Mouse (Mus musculus): ENCODE measurements around the gene Pcsk4. TPM values are rescaled to one million over a fixed set of nuclear protein-coding genes. Genes with fewer than 3 reads are reported as not detected.
A peak's percentile ranks its signal among the peaks of the same experiment; 100 is the strongest.

Pcsk4 gene
- 3.4 and 4.0 TPM in 2 replicates for polyA plus RNA-seq (2015; fragmentation: Nextera tagmentation; extraction: Ambion mirVana)

DNA sequence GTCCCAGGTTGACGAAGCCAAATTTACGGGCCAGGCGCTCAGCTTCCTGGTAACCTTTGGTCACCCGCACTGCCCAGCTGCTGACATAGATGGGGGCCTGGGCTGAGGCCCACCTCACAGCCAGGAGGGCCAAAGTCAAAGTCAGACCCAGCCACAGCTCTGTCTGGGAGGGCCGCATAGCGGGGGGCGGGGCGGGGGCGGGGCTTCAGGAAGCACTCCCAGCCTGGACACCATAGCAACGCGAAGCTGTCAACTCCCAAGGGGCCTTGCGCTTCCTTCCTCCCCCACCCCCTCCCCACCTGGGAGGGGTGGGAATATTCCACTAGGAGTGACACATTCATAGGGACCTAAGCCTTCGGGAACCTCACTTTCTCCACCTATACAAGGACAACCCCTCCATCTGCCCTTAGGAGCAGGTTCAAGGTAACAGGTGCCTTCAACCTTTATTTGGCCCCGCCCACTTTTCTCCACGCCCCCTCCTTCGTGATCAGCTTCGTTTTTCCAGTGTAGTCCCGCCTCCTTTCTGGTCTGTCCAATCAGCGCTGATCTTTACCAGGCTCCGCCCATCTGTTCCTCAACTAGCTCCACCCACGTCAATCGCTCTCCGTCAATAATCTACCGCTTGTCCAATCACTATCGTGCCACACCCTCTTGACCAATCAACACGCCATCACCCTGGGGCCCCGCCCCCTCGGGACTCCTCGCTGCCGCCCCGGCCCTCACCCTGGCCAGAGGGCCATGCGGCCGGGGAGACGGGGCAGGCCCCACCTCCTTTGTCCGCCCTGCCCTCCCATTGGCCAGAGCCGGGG, at the start of gene Pcsk4, which contains the start of gene Reep6:
Gene Pcsk4 (minus strand): TSS at position 226 of the 809 bp plus-strand sequence.
Gene Reep6 (plus strand): TSS at position 681 of the 809 bp plus-strand sequence.
- Histone ChIP-seq H3K9ac (peak within 1 kb of the TSS; percentile 49), H3K4me1 (peaks cover 30% of the 10 kb centered on the region), H3K4me2 (peak within 1 kb of the TSS; percentile 98), H3K9me3 (no peaks in the 10 kb centered on the region), H3K36me3 (no peaks in the 10 kb centered on the region), H3K27ac (peak within 1 kb of the TSS; percentile 43; the same call in 1 of the 2 replicates), H3K27me3 (peaks cover 14% of the 10 kb centered on the region; the same call in 1 of the 2 replicates), H3K4me3 (peak within 1 kb of the TSS; percentile 53)
- peak; percentile 95 for ATAC-seq (ENCODE audit: borderline replicate concordance, extremely low read depth, low FRiP score, low TSS enrichment)
- 5% methylated on average over 36 of the region's 36 CpGs for WGBS

DNA sequence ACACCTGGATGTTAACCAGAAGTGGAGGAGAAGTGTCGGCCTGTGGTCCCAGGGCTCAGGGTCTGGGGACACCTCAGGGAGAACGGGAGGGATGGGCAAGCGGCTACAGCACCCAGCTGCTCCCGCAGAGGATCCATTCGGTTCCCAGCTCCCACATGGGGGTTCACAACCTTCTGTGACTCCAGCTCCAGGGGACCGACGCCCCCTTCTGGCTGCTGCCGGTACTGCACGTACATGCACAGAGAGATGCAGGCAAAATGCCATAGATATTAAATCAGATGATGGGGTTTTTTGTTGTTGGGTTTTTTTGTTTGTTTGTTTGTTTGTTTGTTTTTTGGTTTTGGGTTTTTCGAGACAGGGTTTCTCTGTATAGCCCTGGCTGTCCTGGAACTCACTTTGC, 48.4 kb upstream of the Pcsk4 start:
- Histone ChIP-seq H3K27ac (no peak overlapping the region), H3K4me3 (no peak overlapping the region), H3K9me3 (no peaks in the 10 kb centered on the region), H3K4me2 (no peak overlapping the region), H3K4me1 (no peaks in the 10 kb centered on the region), H3K27me3 (no peaks in the 10 kb centered on the region), H3K36me3 (peaks cover 28% of the 10 kb centered on the region), H3K9ac (no peak overlapping the region)
- WGBS = 43% methylated on average over 10 of the region's 10 CpGs
- no peak for ATAC-seq (ENCODE audit: borderline replicate concordance, extremely low read depth, low FRiP score, low TSS enrichment)

DNA sequence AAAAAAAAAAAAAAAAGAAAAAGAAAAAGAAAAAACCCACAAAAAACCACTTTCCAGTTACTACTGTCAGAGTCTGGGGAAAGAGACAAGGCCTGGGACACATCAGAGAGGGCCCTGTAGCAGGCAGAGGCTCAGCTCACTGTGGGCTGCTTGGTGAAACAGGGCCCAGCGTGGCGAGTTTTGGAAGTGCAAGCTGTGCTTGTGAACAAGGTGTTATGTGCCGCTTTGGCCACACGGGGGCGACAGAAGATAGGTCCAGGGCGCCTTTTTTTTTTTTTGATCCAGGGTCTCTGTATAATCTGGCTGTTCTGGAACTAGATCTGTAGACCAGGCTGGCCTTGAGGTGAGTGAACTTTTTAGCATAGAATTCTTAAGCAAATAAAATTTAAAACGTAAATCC, 46.9 kb upstream of the Pcsk4 start:
- Histone ChIP-seq H3K9ac (no peak overlapping the region), H3K4me1 (peaks cover 9% of the 10 kb centered on the region; the same call in 1 of the 2 replicates), H3K27ac (no peak overlapping the region), H3K4me3 (no peak overlapping the region), H3K36me3 (peaks cover 15% of the 10 kb centered on the region), H3K27me3 (no peaks in the 10 kb centered on the region), H3K4me2 (no peak overlapping the region), H3K9me3 (no peaks in the 10 kb centered on the region)
- no peak for ATAC-seq (ENCODE audit: borderline replicate concordance, extremely low read depth, low FRiP score, low TSS enrichment)
- 4% methylated on average over 7 of the region's 7 CpGs for WGBS

GRCm38 (mm10) chr10:80374063-80374462, 44.8 kb upstream of the Pcsk4 start:
- 25% methylated on average over 6 of the region's 6 CpGs for WGBS

GRCm38 (mm10) chr10:80372706-80373105, 43.4 kb upstream of the Pcsk4 start:
- Histone ChIP-seq H3K27ac (no peak overlapping the region), H3K36me3 (no peaks in the 10 kb centered on the region), H3K9me3 (no peaks in the 10 kb centered on the region), H3K27me3 (no peaks in the 10 kb centered on the region), H3K4me3 (no peak overlapping the region), H3K4me1 (peaks cover 9% of the 10 kb centered on the region; the same call in 1 of the 2 replicates), H3K4me2 (no peak overlapping the region), H3K9ac (no peak overlapping the region)
- WGBS = 79% methylated on average over 6 of the region's 6 CpGs
- no peak for ATAC-seq (ENCODE audit: borderline replicate concordance, extremely low read depth, low FRiP score, low TSS enrichment)

More at GRCm38 (mm10) chr10:80374063-80374462, 44.8 kb upstream of the Pcsk4 start:
- Histone ChIP-seq H3K4me3 (no peak overlapping the region), H3K4me2 (no peak overlapping the region), H3K27ac (no peak overlapping the region), H3K9me3 (no peaks in the 10 kb centered on the region), H3K4me1 (peaks cover 9% of the 10 kb centered on the region; the same call in 1 of the 2 replicates), H3K36me3 (no peaks in the 10 kb centered on the region), H3K9ac (no peak overlapping the region), H3K27me3 (no peaks in the 10 kb centered on the region)
- ATAC-seq (ENCODE audit: borderline replicate concordance, extremely low read depth, low FRiP score, low TSS enrichment) = no peak

DNA sequence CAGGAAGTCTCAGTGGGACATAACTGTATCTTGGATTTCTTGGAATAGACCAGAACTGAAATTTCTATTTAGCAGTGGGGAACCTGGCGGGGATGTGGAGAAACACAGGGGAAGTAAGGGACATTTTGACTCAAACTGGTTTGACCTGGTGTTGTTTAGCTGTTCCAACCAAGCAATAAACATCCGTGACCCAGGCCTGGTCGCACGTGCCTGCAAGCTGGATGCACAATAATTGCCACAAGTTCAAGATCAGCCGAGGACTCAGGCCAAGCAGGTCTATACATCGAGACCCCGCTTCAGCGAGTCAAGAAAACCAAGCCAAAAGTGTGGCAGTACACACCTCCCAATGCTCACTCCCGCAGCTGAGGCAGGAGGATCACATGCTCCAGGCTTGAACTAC, 42.7 kb upstream of the Pcsk4 start:
- no peak overlapping the region for H3K4me2 ChIP-seq
- H3K27ac ChIP-seq = no peak overlapping the region; the same call in 1 of the 2 replicates
- no peak overlapping the region for H3K4me3 ChIP-seq
- H3K9ac ChIP-seq = no peak overlapping the region
- H3K9me3 ChIP-seq = no peaks in the 10 kb centered on the region
- ATAC-seq (ENCODE audit: borderline replicate concordance, extremely low read depth, low FRiP score, low TSS enrichment) = no peak
- H3K4me1 ChIP-seq = peaks cover 9% of the 10 kb centered on the region; the same call in 1 of the 2 replicates
- H3K36me3 ChIP-seq = no peaks in the 10 kb centered on the region
- WGBS = 50% methylated on average over 9 of the region's 9 CpGs
- no peaks in the 10 kb centered on the region for H3K27me3 ChIP-seq

DNA sequence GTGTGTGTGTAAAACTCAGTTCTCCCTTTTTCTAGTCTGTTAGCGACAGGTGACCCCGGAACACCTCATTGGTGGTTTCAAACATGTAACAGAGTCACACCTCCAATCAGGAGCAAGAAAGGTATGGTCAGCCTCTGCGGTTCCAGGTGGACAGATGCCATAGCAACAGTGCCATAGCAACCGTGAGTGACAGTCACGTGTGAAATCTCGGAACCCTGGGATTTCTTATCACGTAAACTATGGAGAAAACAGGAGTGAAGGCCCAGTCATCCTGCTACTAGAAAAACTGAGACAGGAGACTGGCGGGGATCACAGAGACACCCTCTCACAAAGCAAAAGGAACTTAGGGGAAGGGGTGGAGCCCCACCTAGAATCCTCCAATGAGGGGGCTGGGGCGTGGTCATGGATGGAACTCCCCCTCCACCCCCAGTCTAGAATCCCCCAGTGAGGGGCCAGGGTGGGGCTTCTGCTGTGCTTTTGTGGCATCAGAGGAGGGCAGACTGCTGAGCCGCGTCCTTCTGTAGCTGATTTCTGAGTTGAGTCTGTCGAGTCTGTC, 42.2 kb upstream of the Pcsk4 start:
- H3K4me2 ChIP-seq = peak overlapping the region; percentile 34
- H3K4me3 ChIP-seq = peak overlapping the region; percentile 29
- no peak overlapping the region for H3K9ac ChIP-seq
- H3K36me3 ChIP-seq = no peaks in the 10 kb centered on the region
- peak; percentile 63 for ATAC-seq (ENCODE audit: borderline replicate concordance, extremely low read depth, low FRiP score, low TSS enrichment)
- no peaks in the 10 kb centered on the region for H3K9me3 ChIP-seq
- under 1% methylated on average over 12 of the region's 12 CpGs for WGBS
- no peak overlapping the region; the same call in 1 of the 2 replicates for H3K27ac ChIP-seq
- H3K27me3 ChIP-seq = no peaks in the 10 kb centered on the region
- H3K4me1 ChIP-seq = peaks cover 9% of the 10 kb centered on the region; the same call in 1 of the 2 replicates

GRCm38 (mm10) chr10:80369995-80370747, 40.9 kb upstream of the Pcsk4 start:
- H3K27me3 ChIP-seq = peaks cover 6% of the 10 kb centered on the region; the same call in 1 of the 2 replicates
- WGBS = 73% methylated on average over 21 of the region's 21 CpGs
- no peaks in the 10 kb centered on the region for H3K9me3 ChIP-seq
- H3K4me2 ChIP-seq = no peak overlapping the region
- H3K27ac ChIP-seq = no peak overlapping the region
- H3K4me3 ChIP-seq = no peak overlapping the region
- H3K4me1 ChIP-seq = peaks cover 9% of the 10 kb centered on the region; the same call in 1 of the 2 replicates
- no peak for ATAC-seq (ENCODE audit: borderline replicate concordance, extremely low read depth, low FRiP score, low TSS enrichment)
- no peak overlapping the region for H3K9ac ChIP-seq
- no peaks in the 10 kb centered on the region for H3K36me3 ChIP-seq

DNA sequence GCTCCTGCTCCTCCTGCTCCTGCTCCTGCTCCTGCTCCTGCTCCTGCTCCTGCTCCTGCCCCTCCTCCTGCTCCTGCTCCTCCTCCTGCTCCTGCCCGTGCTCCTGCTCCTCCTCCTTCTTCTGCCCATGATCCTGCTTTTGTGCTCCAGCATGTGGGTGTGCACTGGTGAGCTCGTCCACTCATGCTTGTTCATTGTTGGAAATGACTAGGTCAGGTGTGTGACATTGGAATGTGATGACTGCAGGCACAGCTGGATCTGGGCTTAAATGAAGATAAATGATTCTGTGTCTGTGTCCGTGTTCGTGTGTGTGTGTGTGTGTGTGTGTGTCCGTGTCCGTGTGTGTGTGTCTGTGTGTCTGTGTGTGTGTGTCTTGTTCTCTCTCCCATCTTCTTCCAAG, 39.1 kb upstream of the Pcsk4 start:
- Histone ChIP-seq H3K27ac (no peak overlapping the region), H3K4me3 (no peak overlapping the region), H3K9ac (no peak overlapping the region), H3K36me3 (no peaks in the 10 kb centered on the region), H3K27me3 (peaks cover 6% of the 10 kb centered on the region; the same call in 1 of the 2 replicates), H3K9me3 (no peaks in the 10 kb centered on the region), H3K4me1 (peaks cover 9% of the 10 kb centered on the region; the same call in 1 of the 2 replicates), H3K4me2 (no peak overlapping the region)
- 86% methylated on average over 6 of the region's 6 CpGs for WGBS
- no peak for ATAC-seq (ENCODE audit: borderline replicate concordance, extremely low read depth, low FRiP score, low TSS enrichment)

- H3K27ac ChIP-seq = no peak overlapping the region
- peaks cover 9% of the 10 kb centered on the region; the same call in 1 of the 2 replicates for H3K4me1 ChIP-seq
- 48% methylated on average over 5 of the region's 5 CpGs for WGBS
- H3K4me3 ChIP-seq = no peak overlapping the region
- no peak overlapping the region for H3K4me2 ChIP-seq
- H3K9ac ChIP-seq = no peak overlapping the region
- H3K9me3 ChIP-seq = no peaks in the 10 kb centered on the region
- H3K36me3 ChIP-seq = no peaks in the 10 kb centered on the region
- peaks cover 6% of the 10 kb centered on the region; the same call in 1 of the 2 replicates for H3K27me3 ChIP-seq
- no peak for ATAC-seq (ENCODE audit: borderline replicate concordance, extremely low read depth, low FRiP score, low TSS enrichment)
Measured at GRCm38 (mm10) chr10:80367954-80368353, 38.7 kb upstream of the Pcsk4 start.

- H3K9me3 ChIP-seq = no peaks in the 10 kb centered on the region
- no peak overlapping the region for H3K4me3 ChIP-seq
- no peak for ATAC-seq (ENCODE audit: borderline replicate concordance, extremely low read depth, low FRiP score, low TSS enrichment)
- H3K36me3 ChIP-seq = no peaks in the 10 kb centered on the region
- H3K27me3 ChIP-seq = peaks cover 6% of the 10 kb centered on the region; the same call in 1 of the 2 replicates
- no peak overlapping the region for H3K27ac ChIP-seq
- 57% methylated on average over 6 of the region's 6 CpGs for WGBS
- H3K4me1 ChIP-seq = no peaks in the 10 kb centered on the region
- no peak overlapping the region for H3K4me2 ChIP-seq
- H3K9ac ChIP-seq = no peak overlapping the region
Measured at GRCm38 (mm10) chr10:80365736-80366135, 36.4 kb upstream of the Pcsk4 start.

Measured in lung, embryonic 15.5 days (tissue).